Mouse (Mus musculus): ENCODE measurements around the gene Supt7l.
A peak's percentile ranks its signal among the peaks of the same experiment; 100 is the strongest.
"Not testable (repeated sequence)": the region's sequence is repeated elsewhere in the genome, so short reads cannot be mapped to it uniquely, and the experiment has no call there.

Supt7l gene

DNA sequence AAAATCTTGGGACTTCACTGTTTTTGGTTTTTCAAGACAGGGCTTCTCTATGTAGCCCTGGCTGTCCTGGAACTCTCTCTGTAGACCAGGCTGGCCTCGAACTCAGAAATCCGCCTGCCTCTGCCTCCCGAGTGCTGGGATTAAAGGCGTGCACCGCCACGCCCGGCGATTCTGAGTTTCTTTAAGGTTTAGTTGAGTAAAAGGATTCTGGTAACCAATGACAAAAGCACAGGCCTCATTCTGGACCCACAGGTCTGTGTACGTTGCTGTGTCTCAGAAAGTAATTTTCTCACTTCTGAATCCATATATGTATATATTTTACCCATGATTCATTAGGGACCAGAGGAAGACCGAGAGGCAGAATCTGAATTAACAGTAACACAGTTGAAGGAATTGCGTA is at the start of gene Supt7l:
TSS of gene Supt7l (minus strand) at position 101 of the 400 bp plus-strand sequence.
- not testable (repeated sequence) for H3K36me3 ChIP-seq (ENCODE audit: control insufficient read depth, insufficient read depth, low read length, poor library complexity, severe bottlenecking); DNase-seq (ENCODE audit: low read depth, low spot score); H3K27me3 ChIP-seq (ENCODE audit: control insufficient read depth, insufficient read depth, low read length, poor library complexity, severe bottlenecking)

DNA sequence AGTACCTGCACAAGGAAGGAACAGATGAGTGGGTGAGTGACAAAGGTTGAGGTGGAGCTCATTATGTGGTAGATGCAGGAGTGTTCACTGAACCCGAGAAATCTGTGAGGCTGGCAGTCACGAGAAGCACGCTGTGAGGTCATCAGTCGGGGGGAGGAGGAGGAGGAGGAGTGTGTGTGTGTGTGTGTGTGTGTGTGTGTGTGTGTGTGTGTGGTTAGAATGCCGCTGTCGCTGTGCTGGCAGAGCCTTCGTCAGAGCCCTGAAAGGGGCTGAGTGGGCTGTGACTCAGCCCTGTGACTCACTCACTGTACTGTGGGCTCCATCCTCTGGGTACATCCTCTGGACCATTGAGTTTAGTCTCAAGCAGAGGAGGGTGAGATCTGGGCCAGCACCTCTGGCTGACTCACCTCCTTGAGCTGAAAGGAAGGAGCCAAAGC is 49.0 kb upstream of the Supt7l start:
- peak; percentile 46 for DNase-seq (ENCODE audit: low read depth, low spot score)
- Histone ChIP-seq H3K36me3 (ENCODE audit: control insufficient read depth, insufficient read depth, low read length, poor library complexity, severe bottlenecking) (no peaks in the 10 kb centered on the region), H3K27me3 (ENCODE audit: control insufficient read depth, insufficient read depth, low read length, poor library complexity, severe bottlenecking) (no peaks in the 10 kb centered on the region)

DNA sequence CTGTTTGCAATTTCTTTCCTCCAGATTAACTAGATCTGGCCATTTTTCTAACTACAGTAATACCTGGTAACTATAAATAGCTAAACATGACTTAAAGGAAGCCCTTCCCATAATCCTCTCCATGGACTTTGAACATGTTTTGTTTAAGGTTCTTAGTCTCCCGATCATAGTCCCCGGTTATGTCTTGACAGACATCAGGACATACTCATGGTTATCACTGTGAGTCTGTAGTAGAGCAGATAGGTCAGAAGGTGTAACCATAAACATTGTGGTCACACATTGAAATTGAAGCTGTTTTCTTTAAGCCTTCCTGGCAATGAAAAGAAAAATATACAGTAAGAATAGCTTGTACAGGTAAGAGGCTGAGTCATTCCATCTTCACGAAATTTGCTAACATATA is 46.1 kb upstream of the Supt7l start:
- Histone ChIP-seq H3K36me3 (ENCODE audit: control insufficient read depth, insufficient read depth, low read length, poor library complexity, severe bottlenecking) (no peaks in the 10 kb centered on the region), H3K27me3 (ENCODE audit: control insufficient read depth, insufficient read depth, low read length, poor library complexity, severe bottlenecking) (no peaks in the 10 kb centered on the region)
- no peak for DNase-seq (ENCODE audit: low read depth, low spot score)

DNA sequence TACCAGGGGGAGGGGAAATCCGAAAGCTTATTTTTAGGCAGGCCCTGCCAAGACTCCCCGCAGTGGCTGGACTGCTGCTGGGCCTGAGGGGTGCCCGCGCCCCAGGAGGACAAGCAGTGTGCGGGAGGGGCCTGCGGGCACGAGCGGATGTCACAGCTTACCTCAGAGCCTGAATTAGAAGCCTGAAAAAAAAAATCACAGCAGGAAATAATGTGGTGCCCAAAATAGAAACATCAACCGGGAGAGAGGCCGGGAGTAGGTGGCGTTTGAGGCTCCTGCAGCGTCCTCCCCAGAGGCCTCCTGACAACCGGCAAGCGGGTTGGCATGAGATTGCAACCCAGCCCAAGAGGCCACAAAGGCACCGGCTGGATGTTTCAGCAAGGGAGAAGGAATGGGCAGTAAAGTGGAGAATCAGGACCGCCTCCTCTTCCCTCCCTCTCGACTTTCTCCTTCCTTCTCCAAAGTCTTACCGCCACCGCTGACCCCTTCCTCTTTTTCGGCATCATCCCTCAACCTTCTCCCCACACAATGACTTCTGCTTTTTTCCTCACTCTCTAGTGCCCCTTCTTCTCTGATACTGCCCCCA is 43.5 kb upstream of the Supt7l start:
- DNase-seq (ENCODE audit: low read depth, low spot score): peak; percentile 42
- Histone ChIP-seq H3K36me3 (ENCODE audit: control insufficient read depth, insufficient read depth, low read length, poor library complexity, severe bottlenecking) (no peaks in the 10 kb centered on the region), H3K27me3 (ENCODE audit: control insufficient read depth, insufficient read depth, low read length, poor library complexity, severe bottlenecking) (no peaks in the 10 kb centered on the region)

DNA sequence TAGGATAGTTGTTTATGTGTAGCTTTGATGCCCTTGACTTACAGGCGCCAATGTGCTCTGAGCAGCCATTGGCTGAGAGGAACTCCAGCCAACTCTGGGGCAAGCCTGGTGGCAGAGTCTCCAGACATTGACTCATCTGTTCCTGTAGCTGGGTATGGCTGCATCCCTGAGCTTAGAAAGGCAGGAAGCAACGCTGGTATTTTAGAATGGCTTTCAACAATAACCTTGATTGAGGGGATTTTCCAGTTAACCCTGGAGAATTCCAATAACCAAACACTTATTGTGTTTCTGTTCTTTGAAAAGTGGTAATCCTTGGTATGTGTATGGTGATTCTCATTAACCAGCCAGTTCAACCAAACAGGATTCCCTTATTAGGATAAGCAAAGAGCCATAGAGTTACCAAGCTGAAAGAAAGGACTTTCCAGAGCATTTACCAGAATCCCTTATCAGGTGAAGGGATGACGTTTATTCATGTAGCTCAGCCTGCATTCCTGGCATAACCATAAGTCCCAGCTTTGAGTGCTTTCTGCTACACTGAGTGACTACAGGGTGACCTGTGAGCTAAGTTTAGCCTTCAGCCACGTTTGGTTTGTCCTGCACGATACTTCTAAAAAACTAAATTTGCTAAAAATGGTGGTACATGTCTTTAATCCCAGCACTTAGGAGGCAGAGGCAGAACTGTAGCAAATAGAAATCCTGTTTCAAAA is 40.5 kb upstream of the Supt7l start:
- H3K27me3 ChIP-seq (ENCODE audit: control insufficient read depth, insufficient read depth, low read length, poor library complexity, severe bottlenecking): no peaks in the 10 kb centered on the region
- DNase-seq (ENCODE audit: low read depth, low spot score): no peak
- H3K36me3 ChIP-seq (ENCODE audit: control insufficient read depth, insufficient read depth, low read length, poor library complexity, severe bottlenecking): no peaks in the 10 kb centered on the region

DNA sequence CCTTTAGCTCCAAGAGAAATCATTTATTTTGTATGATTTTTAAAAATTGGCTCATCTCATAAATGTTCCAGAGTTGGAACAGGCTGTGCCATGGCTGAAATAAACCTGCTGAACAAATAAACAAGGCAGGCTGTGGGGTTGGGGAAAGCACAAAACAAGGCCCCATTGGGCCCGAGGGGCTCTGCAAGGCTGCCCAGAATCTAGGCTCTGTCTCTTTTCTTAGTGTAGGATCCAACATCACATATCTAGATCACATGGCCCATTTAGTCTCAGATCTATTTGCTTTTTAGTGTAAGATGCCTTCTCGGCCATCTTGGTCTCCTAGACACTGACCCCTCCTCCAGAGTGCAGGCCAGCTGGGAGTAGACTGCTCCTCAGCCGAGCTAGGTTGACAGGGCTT is 38.9 kb upstream of the Supt7l start:
- Histone ChIP-seq H3K27me3 (ENCODE audit: control insufficient read depth, insufficient read depth, low read length, poor library complexity, severe bottlenecking) (no peaks in the 10 kb centered on the region), H3K36me3 (ENCODE audit: control insufficient read depth, insufficient read depth, low read length, poor library complexity, severe bottlenecking) (peaks cover 2% of the 10 kb centered on the region; the same call in 1 of the 2 replicates)
- no peak for DNase-seq (ENCODE audit: low read depth, low spot score)

DNA sequence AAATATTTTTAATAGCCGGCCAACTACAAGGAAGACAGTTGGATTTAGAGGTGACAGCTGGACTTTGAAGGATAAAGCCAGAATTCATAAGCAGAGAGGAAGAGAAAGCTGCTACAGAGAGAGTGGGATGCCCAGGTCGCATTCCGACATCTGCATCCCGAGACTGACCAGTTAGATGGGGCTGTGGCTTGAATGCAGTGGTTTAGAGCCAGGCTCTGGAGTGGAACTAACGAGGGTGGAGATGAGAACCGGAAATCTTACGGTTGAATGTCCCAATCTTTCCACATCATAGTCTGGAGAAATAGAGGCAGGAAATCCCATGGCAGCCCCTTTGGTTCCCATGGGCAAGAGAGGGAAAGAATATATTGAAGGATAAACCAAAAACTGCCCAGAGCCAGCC is 38.4 kb upstream of the Supt7l start:
- Histone ChIP-seq H3K36me3 (ENCODE audit: control insufficient read depth, insufficient read depth, low read length, poor library complexity, severe bottlenecking) (peaks cover 2% of the 10 kb centered on the region; the same call in 1 of the 2 replicates), H3K27me3 (ENCODE audit: control insufficient read depth, insufficient read depth, low read length, poor library complexity, severe bottlenecking) (no peaks in the 10 kb centered on the region)
- no peak for DNase-seq (ENCODE audit: low read depth, low spot score)

DNA sequence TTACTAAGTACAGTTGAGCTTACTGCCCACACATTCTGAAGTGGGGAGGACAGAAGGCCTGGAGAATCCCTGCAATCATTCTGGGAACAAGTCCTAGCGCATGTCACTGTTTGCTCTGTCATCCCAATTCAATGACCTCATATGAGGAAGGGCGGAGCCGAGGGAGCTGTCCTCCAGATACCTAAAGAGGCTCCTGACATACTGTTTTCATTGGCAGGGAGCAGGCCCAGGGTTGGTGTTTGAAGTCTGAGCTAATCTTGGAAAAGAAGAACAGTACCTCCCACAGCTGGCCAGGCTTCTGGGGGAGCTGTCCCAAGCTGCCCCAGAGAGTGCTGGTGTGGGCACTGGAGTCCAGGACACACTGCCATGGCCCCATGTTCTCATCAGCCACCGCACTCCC is 37.4 kb upstream of the Supt7l start:
- H3K36me3 ChIP-seq (ENCODE audit: control insufficient read depth, insufficient read depth, low read length, poor library complexity, severe bottlenecking): peaks cover 2% of the 10 kb centered on the region; the same call in 1 of the 2 replicates
- no peak for DNase-seq (ENCODE audit: low read depth, low spot score)
- H3K27me3 ChIP-seq (ENCODE audit: control insufficient read depth, insufficient read depth, low read length, poor library complexity, severe bottlenecking): no peaks in the 10 kb centered on the region

DNA sequence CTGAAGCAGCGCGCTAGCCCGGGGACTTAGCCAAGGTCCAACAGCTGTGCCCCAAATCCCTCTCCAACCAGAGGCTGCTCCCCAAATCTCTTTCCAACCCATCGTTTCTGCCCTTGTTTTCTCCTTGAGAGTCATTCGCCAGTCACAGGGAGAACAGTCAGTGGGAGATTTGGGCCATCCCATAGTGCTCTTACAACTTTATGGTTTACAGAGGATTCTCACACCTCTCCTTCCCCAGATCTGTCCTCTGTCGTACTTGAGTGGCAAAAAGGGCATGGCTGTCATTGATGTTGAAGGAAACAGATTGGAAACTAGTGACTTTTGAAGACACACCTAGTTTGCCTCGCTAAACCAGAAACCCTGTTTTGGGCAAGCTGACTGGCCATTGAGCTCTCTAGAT is 36.3 kb upstream of the Supt7l start:
- peaks cover 2% of the 10 kb centered on the region; the same call in 1 of the 2 replicates for H3K36me3 ChIP-seq (ENCODE audit: control insufficient read depth, insufficient read depth, low read length, poor library complexity, severe bottlenecking)
- DNase-seq (ENCODE audit: low read depth, low spot score): no peak

DNA sequence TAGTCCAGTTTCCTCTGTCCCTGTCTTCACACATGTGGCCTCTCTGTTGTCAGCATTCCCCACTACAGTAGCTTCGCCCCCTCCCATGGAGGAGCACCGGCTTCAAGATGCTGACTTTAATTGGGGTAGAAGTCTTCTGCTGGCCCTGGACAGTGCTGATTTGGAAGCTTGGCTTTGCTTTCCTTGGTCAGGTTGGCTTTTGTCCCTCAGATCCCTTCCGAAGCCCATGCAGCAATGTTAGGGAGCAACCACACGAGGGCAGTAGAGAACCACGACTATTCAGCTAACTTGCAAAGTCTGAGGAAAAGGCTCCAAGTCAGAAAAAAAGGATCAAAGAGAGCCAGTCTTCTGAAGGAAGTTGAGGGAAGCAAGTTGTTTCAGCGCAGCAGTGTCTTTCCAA is 35.9 kb upstream of the Supt7l start:
- no peaks in the 10 kb centered on the region for H3K27me3 ChIP-seq (ENCODE audit: control insufficient read depth, insufficient read depth, low read length, poor library complexity, severe bottlenecking)
- H3K36me3 ChIP-seq (ENCODE audit: control insufficient read depth, insufficient read depth, low read length, poor library complexity, severe bottlenecking): peaks cover 2% of the 10 kb centered on the region; the same call in 1 of the 2 replicates
- peak; percentile 80 for DNase-seq (ENCODE audit: low read depth, low spot score)

More for the DNA sequence above, 36.3 kb upstream of the Supt7l start:
- no peaks in the 10 kb centered on the region for H3K27me3 ChIP-seq (ENCODE audit: control insufficient read depth, insufficient read depth, low read length, poor library complexity, severe bottlenecking)

DNA sequence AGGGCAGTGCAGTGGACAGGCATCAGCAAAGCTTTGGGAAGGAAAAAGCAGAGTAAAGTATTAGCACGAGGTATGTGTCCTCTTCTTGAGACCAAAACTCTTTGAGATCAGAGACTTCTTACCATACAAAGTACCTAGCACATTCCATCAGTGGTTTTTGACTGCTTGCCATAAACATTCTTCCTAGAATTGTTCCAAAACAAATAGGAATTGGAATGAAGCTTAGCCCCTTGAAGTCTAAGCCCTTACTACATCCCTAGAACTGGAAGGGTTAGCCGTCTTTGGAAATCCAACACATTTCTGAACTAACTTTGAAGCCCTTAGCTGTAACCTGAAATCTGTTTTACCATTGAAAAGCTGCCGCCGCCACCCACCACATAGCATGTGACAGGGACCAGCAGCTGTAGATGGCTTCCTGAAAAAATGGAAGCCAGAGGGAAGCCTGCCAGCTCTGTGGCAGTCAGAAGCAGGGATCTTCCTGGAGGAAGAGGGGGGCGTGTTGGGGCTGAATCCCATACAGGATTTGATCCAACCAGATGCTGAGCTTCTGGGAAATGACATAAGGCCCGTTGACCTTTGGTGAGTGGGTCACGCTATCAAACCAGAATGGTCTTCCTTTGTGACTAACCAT is 34.5 kb upstream of the Supt7l start:
- no peaks in the 10 kb centered on the region for H3K27me3 ChIP-seq (ENCODE audit: control insufficient read depth, insufficient read depth, low read length, poor library complexity, severe bottlenecking)
- no peak for DNase-seq (ENCODE audit: low read depth, low spot score)

DNA sequence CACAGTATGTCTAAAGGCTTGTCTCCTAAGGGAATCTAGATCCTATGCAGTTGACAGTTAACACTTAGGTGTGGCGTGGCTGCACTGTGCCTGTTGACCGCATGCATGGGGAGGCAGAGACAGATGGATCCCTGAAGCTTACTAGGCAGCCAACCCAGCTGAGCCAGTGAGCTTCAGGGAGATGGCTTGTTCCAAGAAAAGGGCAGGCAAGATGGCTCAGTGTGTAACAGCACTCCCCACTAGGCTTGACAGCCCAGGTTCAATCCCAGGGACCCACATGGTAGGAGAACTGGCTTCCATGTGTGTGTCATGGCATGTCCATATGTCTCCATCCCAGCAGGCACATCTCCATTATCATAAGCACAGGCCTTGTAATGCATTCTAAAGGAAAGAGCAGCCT is 32.7 kb upstream of the Supt7l start:
- DNase-seq (ENCODE audit: low read depth, low spot score): no peak
- Histone ChIP-seq H3K27me3 (ENCODE audit: control insufficient read depth, insufficient read depth, low read length, poor library complexity, severe bottlenecking) (no peaks in the 10 kb centered on the region), H3K36me3 (ENCODE audit: control insufficient read depth, insufficient read depth, low read length, poor library complexity, severe bottlenecking) (peaks cover 7% of the 10 kb centered on the region)

More for the DNA sequence above, 34.5 kb upstream of the Supt7l start:
- peaks cover 2% of the 10 kb centered on the region; the same call in 1 of the 2 replicates for H3K36me3 ChIP-seq (ENCODE audit: control insufficient read depth, insufficient read depth, low read length, poor library complexity, severe bottlenecking)

DNA sequence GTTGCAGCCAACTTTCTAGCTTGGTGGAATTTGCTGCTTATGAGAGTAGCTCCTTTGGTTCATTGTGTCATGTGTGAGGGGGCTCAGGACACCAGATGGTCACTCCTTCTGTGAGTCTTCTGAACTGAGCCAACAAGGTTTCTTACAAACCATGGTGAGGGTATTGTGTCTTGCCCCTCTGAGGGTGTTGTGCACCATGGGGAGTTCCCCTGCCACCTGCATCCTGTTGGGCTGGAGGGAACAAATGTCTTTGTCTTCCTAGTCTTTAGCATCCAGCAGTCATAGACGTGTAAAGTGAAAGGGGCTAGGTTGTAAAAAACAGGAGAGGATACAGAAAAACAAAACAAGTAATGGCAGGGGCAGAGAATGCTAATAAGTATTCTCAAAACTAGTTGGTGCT is 31.8 kb upstream of the Supt7l start:
- no peak for DNase-seq (ENCODE audit: low read depth, low spot score)
- Histone ChIP-seq H3K27me3 (ENCODE audit: control insufficient read depth, insufficient read depth, low read length, poor library complexity, severe bottlenecking) (no peaks in the 10 kb centered on the region), H3K36me3 (ENCODE audit: control insufficient read depth, insufficient read depth, low read length, poor library complexity, severe bottlenecking) (peaks cover 7% of the 10 kb centered on the region)

DNA sequence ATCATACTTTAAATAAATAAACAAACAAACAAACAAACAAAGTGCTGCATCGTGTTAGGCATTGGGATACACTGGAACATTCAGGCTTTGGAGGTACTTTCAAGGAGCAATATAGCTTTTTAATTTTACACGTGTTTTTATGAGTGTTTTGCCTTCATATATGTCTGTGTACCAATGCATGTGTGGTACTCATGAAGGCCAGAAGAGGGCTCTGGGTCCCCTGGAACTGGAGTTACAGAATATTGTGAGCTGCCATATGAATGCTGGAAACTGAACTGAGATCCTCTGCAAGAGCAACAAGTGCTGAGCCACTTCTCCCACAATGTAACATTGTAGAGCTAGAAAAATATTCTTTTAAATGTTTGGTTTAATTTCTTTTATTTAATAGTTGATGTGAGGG is 7.6 kb upstream of the Supt7l start:
- peaks cover 16% of the 10 kb centered on the region; the same call in 1 of the 2 replicates for H3K36me3 ChIP-seq (ENCODE audit: control insufficient read depth, insufficient read depth, low read length, poor library complexity, severe bottlenecking)
- DNase-seq (ENCODE audit: low read depth, low spot score): peak; percentile 12
- H3K27me3 ChIP-seq (ENCODE audit: control insufficient read depth, insufficient read depth, low read length, poor library complexity, severe bottlenecking): no peaks in the 10 kb centered on the region; the same call in 1 of the 2 replicates

DNA sequence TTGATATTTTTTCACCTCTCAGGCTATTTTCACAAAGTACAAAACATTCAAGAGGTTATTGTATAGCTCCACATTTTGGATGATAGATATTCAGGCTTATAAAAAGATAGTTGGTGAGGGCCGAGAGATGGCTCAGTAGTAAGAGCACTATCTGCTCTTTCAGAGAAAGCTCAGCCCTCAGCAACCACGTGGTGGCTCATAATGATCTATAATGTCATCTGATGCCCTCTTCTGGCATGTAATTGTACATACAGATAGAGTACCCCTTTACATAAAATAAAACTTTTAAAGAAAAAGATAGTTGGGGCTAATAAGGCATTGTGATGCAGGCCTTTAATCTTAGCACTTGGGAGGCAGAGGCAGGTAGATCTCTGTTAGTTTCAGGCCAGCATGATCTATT is 953 bp upstream of the Supt7l start:
- DNase-seq (ENCODE audit: low read depth, low spot score): peak; percentile 51

More for the DNA sequence above, 953 bp upstream of the Supt7l start:
- Histone ChIP-seq H3K27me3 (ENCODE audit: control insufficient read depth, insufficient read depth, low read length, poor library complexity, severe bottlenecking) (no peaks in the 10 kb centered on the region), H3K36me3 (ENCODE audit: control insufficient read depth, insufficient read depth, low read length, poor library complexity, severe bottlenecking) (0 out of 2 replicates have a peak, but pooled peaks cover 4% of the 10 kb centered on the region)
